Mouse (Mus musculus): ENCODE measurements around the gene Ptprg.

The Ptprg gene

GRCm38 (mm10) chr14:11553273-11553665 is at the start of gene Ptprg:
Ptprg (plus strand) TSS chr14:11553532.
- no peak for DNase-seq (ENCODE audit: low spot score)

- DNase-seq (ENCODE audit: low spot score), result no peak
Measured at GRCm38 (mm10) chr14:11503803-11504365, 49.4 kb upstream of the Ptprg start.

- DNase-seq (ENCODE audit: low spot score), result no peak
Measured at GRCm38 (mm10) chr14:11510173-11510572, 43.2 kb upstream of the Ptprg start.

- no peak for DNase-seq (ENCODE audit: low spot score)
Measured at GRCm38 (mm10) chr14:11519171-11519570, 34.2 kb upstream of the Ptprg start.

GRCm38 (mm10) chr14:11523052-11523451 is 30.3 kb upstream of the Ptprg start:
- no peak for DNase-seq (ENCODE audit: low spot score)

- DNase-seq (ENCODE audit: low spot score), result no peak
Measured at GRCm38 (mm10) chr14:11529591-11529990, 23.7 kb upstream of the Ptprg start.

GRCm38 (mm10) chr14:11534456-11534855 is 18.9 kb upstream of the Ptprg start:
- no peak for DNase-seq (ENCODE audit: low spot score)

GRCm38 (mm10) chr14:11536121-11536520 is 17.2 kb upstream of the Ptprg start:
- DNase-seq (ENCODE audit: low spot score), result no peak

- no peak for DNase-seq (ENCODE audit: low spot score)
Measured at GRCm38 (mm10) chr14:11551892-11552291, 1.4 kb upstream of the Ptprg start.

GRCm38 (mm10) chr14:11552521-11553272 is 635 bp upstream of the Ptprg start:
- DNase-seq (ENCODE audit: low spot score), result no peak

GRCm38 (mm10) chr14:11553679-11554305 is 460 bp downstream of the Ptprg start:
- DNase-seq (ENCODE audit: low spot score), result no peak

- no peak for DNase-seq (ENCODE audit: low spot score)
Measured at GRCm38 (mm10) chr14:11554306-11555041, 1.1 kb downstream of the Ptprg start.

- DNase-seq (ENCODE audit: low spot score), result no peak
Measured at GRCm38 (mm10) chr14:11555061-11555501, 1.7 kb downstream of the Ptprg start.

- DNase-seq (ENCODE audit: low spot score), result no peak
Measured at GRCm38 (mm10) chr14:11555521-11556355, 2.4 kb downstream of the Ptprg start.

- DNase-seq (ENCODE audit: low spot score), result no peak
Measured at GRCm38 (mm10) chr14:11556356-11557130, 3.2 kb downstream of the Ptprg start.

GRCm38 (mm10) chr14:11558496-11558895 is 5.2 kb downstream of the Ptprg start:
- no peak for DNase-seq (ENCODE audit: low spot score)

- no peak for DNase-seq (ENCODE audit: low spot score)
Measured at GRCm38 (mm10) chr14:11560641-11561232, 7.4 kb downstream of the Ptprg start.

GRCm38 (mm10) chr14:11561397-11561796 is 8.1 kb downstream of the Ptprg start:
- no peak for DNase-seq (ENCODE audit: low spot score)

GRCm38 (mm10) chr14:11562870-11563269 is 9.5 kb downstream of the Ptprg start:
- DNase-seq (ENCODE audit: low spot score), result no peak

GRCm38 (mm10) chr14:11563656-11564055 is 10.3 kb downstream of the Ptprg start:
- DNase-seq (ENCODE audit: low spot score), result no peak
